Mouse (Mus musculus) neural tube, embryonic 11.5 days (tissue): ENCODE data around the gene Ipcef1. TPM values are rescaled to one million over a fixed set of nuclear protein-coding genes. Genes with fewer than 3 reads are reported as not detected.

ENCODE experiments used
- ATAC-seq: fragments of 200-750 bp; cut with Nextera tagmentation; 2 replicates; pipeline ENCODE4 v1.8.0; 2017; ENCODE audit warnings: moderate number of reproducible peaks, mild to moderate bottlenecking, moderate TSS enrichment, moderate library complexity; ENCODE audit not compliant: insufficient read depth, low FRiP score, low TSS enrichment
- DNase-seq: peaks from one replicate; pipeline ENCODE4 v3.0.0-alpha.2; 2015; ENCODE audit warnings: low spot score
- H3K27ac ChIP-seq: fragments of 300-500 bp; sonication (generic); 2 replicates; pipeline ENCODE4 v1.5.1; 2014; ENCODE audit warnings: low read depth, mild to moderate bottlenecking, low read length
- H3K27me3 ChIP-seq: fragments of 300-500 bp; sonication (generic); 2 replicates; pipeline ENCODE4 v1.6.1; 2014; ENCODE audit warnings: mild to moderate bottlenecking, low read length, mixed read lengths; ENCODE audit not compliant: control insufficient read depth, insufficient read depth
- H3K36me3 ChIP-seq: fragments of 300-500 bp; sonication (generic); 2 replicates; pipeline ENCODE4 v1.6.1; 2014; ENCODE audit warnings: mild to moderate bottlenecking, low read length, moderate library complexity, mixed read lengths; ENCODE audit not compliant: control insufficient read depth, insufficient read depth
- H3K4me1 ChIP-seq: fragments of 300-500 bp; sonication (generic); 2 replicates; pipeline ENCODE4 v1.6.1; 2014; ENCODE audit warnings: low read length, mixed read lengths; ENCODE audit not compliant: control insufficient read depth, insufficient read depth
- H3K4me2 ChIP-seq: fragments of 300-500 bp; sonication (generic); 2 replicates; pipeline ENCODE4 v1.6.1; 2014; ENCODE audit warnings: low read depth, mild to moderate bottlenecking, moderate library complexity
- H3K4me3 ChIP-seq: fragments of 300-500 bp; sonication (generic); 2 replicates; pipeline ENCODE4 v1.5.1; 2014; ENCODE audit warnings: low read depth, low read length
- H3K9ac ChIP-seq: fragments of 300-500 bp; sonication (generic); 2 replicates; pipeline ENCODE4 v1.6.1; 2014; ENCODE audit warnings: mild to moderate bottlenecking, low read length
- H3K9me3 ChIP-seq: fragments of 300-500 bp; sonication (generic); 2 replicates; pipeline ENCODE4 v1.6.1; 2016; ENCODE audit warnings: low read length; ENCODE audit not compliant: control insufficient read depth
- WGBS: fragments of 180-500 bp; shearing (Covaris S2); extraction: QIAGEN DNeasy Blood & Tissue Kit; methylation state at CpG from one replicate; pipeline ENCODE4 v1.1.7; 2014; 5-methylcytosine and 5-hydroxymethylcytosine counted together
- polyA plus RNA-seq: library from polyadenylated mRNA; unstranded; fragments of >200 nt; fragmentation: Nextera tagmentation; extraction: Ambion mirVana; gene quantifications from 2 replicates; pipeline ENCODE4 v1.2.1, GENCODE M21; 2014

Ipcef1 gene
- polyA plus RNA-seq, 1 experiment from 2014 or later = 0.09 TPM

- Histone ChIP-seq H3K9ac (no peak overlapping the region), H3K27me3 (no peaks in the 10 kb centered on the region), H3K9me3 (no peaks in the 10 kb centered on the region), H3K27ac (no peak overlapping the region), H3K4me3 (no peak overlapping the region), H3K4me2 (no peak overlapping the region), H3K4me1 (no peaks in the 10 kb centered on the region), H3K36me3 (no peaks in the 10 kb centered on the region)
- ATAC-seq (0 out of 2 replicates have a peak, but pooled peaks have one; percentile 50), DNase-seq (no peak)
- WGBS = 73% methylated on average over 8 of the region's 8 CpGs
Observed at GRCm38 (mm10) chr10:7070100-7070835, 18.0 kb upstream of the Ipcef1 start.

GRCm38 (mm10) chr10:7069090-7069489 is 16.8 kb upstream of the Ipcef1 start:
- H3K36me3 ChIP-seq = no peaks in the 10 kb centered on the region
- H3K4me1 ChIP-seq = no peaks in the 10 kb centered on the region
- H3K4me2 ChIP-seq = no peak overlapping the region
- H3K9ac ChIP-seq = no peak overlapping the region
- no peaks in the 10 kb centered on the region for H3K27me3 ChIP-seq
- ATAC-seq (no peak), DNase-seq (no peak)
- H3K9me3 ChIP-seq = no peaks in the 10 kb centered on the region
- H3K27ac ChIP-seq = no peak overlapping the region
- H3K4me3 ChIP-seq = no peak overlapping the region
- 88% methylated on average over 2 of the region's 2 CpGs for WGBS

- Histone ChIP-seq H3K9me3 (no peaks in the 10 kb centered on the region), H3K27me3 (no peaks in the 10 kb centered on the region), H3K4me1 (no peaks in the 10 kb centered on the region), H3K27ac (no peak overlapping the region), H3K9ac (no peak overlapping the region), H3K36me3 (no peaks in the 10 kb centered on the region), H3K4me2 (no peak overlapping the region), H3K4me3 (no peak overlapping the region)
- no peak for DNase-seq
- ATAC-seq = no peak
- 71% methylated on average over 12 of the region's 12 CpGs for WGBS
Observed at GRCm38 (mm10) chr10:7068608-7069007, 16.3 kb upstream of the Ipcef1 start.

GRCm38 (mm10) chr10:7063752-7064457 is 11.6 kb upstream of the Ipcef1 start:
- Histone ChIP-seq H3K9me3 (no peaks in the 10 kb centered on the region), H3K36me3 (no peaks in the 10 kb centered on the region), H3K27me3 (no peaks in the 10 kb centered on the region), H3K4me2 (no peak overlapping the region), H3K27ac (no peak overlapping the region), H3K4me3 (no peak overlapping the region), H3K9ac (no peak overlapping the region), H3K4me1 (no peaks in the 10 kb centered on the region)
- ATAC-seq (no peak), DNase-seq (no peak)
- WGBS = 89% methylated on average over 9 of the region's 9 CpGs

- no peaks in the 10 kb centered on the region for H3K9me3 ChIP-seq
- no peak overlapping the region for H3K4me3 ChIP-seq
- no peak for DNase-seq
- H3K9ac ChIP-seq = no peak overlapping the region
- H3K36me3 ChIP-seq = no peaks in the 10 kb centered on the region
- no peak overlapping the region for H3K27ac ChIP-seq
- ATAC-seq = no peak
- H3K4me2 ChIP-seq = no peak overlapping the region
- 89% methylated on average over 7 of the region's 7 CpGs for WGBS
- H3K4me1 ChIP-seq = no peaks in the 10 kb centered on the region
- H3K27me3 ChIP-seq = no peaks in the 10 kb centered on the region
Observed at GRCm38 (mm10) chr10:7062993-7063392, 10.7 kb upstream of the Ipcef1 start.

GRCm38 (mm10) chr10:7060326-7060725 is 8.0 kb upstream of the Ipcef1 start:
- H3K4me2 ChIP-seq = no peak overlapping the region
- H3K27ac ChIP-seq = no peak overlapping the region
- H3K36me3 ChIP-seq = no peaks in the 10 kb centered on the region
- no peak for ATAC-seq
- H3K4me3 ChIP-seq = no peak overlapping the region
- no peaks in the 10 kb centered on the region for H3K4me1 ChIP-seq
- no peaks in the 10 kb centered on the region for H3K9me3 ChIP-seq
- DNase-seq = no peak
- WGBS = 39% methylated on average over 5 of the region's 5 CpGs
- H3K9ac ChIP-seq = no peak overlapping the region
- no peaks in the 10 kb centered on the region for H3K27me3 ChIP-seq

GRCm38 (mm10) chr10:7057546-7057945 is 5.3 kb upstream of the Ipcef1 start:
- H3K4me1 ChIP-seq = no peaks in the 10 kb centered on the region; the same call in 1 of the 2 replicates
- DNase-seq (no peak), ATAC-seq (no peak)
- H3K27me3 ChIP-seq = no peaks in the 10 kb centered on the region
- 88% methylated on average over 1 of the region's 1 CpGs for WGBS
- H3K4me2 ChIP-seq = no peak overlapping the region
- H3K9me3 ChIP-seq = no peaks in the 10 kb centered on the region
- no peak overlapping the region for H3K9ac ChIP-seq
- H3K27ac ChIP-seq = no peak overlapping the region
- H3K36me3 ChIP-seq = no peaks in the 10 kb centered on the region
- H3K4me3 ChIP-seq = no peak overlapping the region

- no peak overlapping the region for H3K27ac ChIP-seq
- no peaks in the 10 kb centered on the region for H3K9me3 ChIP-seq
- no peak overlapping the region for H3K4me2 ChIP-seq
- DNase-seq = no peak
- H3K4me3 ChIP-seq = no peak overlapping the region
- ATAC-seq = no peak
- H3K9ac ChIP-seq = no peak overlapping the region
- H3K4me1 ChIP-seq = no peaks in the 10 kb centered on the region; the same call in 1 of the 2 replicates
- 81% methylated on average over 6 of the region's 6 CpGs for WGBS
- no peaks in the 10 kb centered on the region for H3K27me3 ChIP-seq
- H3K36me3 ChIP-seq = no peaks in the 10 kb centered on the region
Observed at GRCm38 (mm10) chr10:7054560-7055205, 2.4 kb upstream of the Ipcef1 start.
